In genomic region chr2:143024226-143024625, GRCm38 (mm10) we compare ENCODE assay signal across 25 mouse cellular contexts. TPM values are rescaled to one million over a fixed set of nuclear protein-coding genes. Genes with fewer than 3 reads are reported as not detected.
"Had no signal": no experiment of that assay in that cellular context is flagged by ENCODE, and none has a peak within 500 bp of the region (broad histone marks: within the 10 kb centered on the region; RNA-seq: fewer than 3 reads in every experiment).

No protein-coding gene starts in this region.

- ATAC-seq: liver, postnatal 0 days; lung, postnatal 0 days; midbrain, embryonic 16.5 days had no signal

- H3K4me1 ChIP-seq: lung, embryonic 15.5 days; midbrain, embryonic 10.5 days; midbrain, embryonic 12.5 days had no signal

- H3K9ac ChIP-seq: liver, postnatal 0 days; lung, embryonic 15.5 days; midbrain, embryonic 12.5 days; neural tube, embryonic 13.5 days; neural tube, embryonic 15.5 days had no signal

- H3K27me3 ChIP-seq: lung, embryonic 15.5 days; midbrain, embryonic 12.5 days; neural tube, embryonic 13.5 days; neural tube, embryonic 15.5 days had no signal

- H3K9me3 ChIP-seq: lung, embryonic 15.5 days; midbrain, embryonic 10.5 days; midbrain, embryonic 12.5 days; neural tube, embryonic 13.5 days; neural tube, embryonic 15.5 days had no signal

- H3K27ac ChIP-seq: lung, embryonic 15.5 days; macrophage; midbrain, embryonic 10.5 days; midbrain, embryonic 12.5 days; neural tube, embryonic 13.5 days; neural tube, embryonic 15.5 days had no signal

- H3K4me2 ChIP-seq: lung, embryonic 15.5 days; midbrain, embryonic 12.5 days; neural tube, embryonic 13.5 days; neural tube, embryonic 15.5 days had no signal

- H3K4me3 ChIP-seq: lung, embryonic 15.5 days; midbrain, embryonic 10.5 days; midbrain, embryonic 12.5 days; myocyte; neural tube, embryonic 13.5 days; neural tube, embryonic 15.5 days had no signal

- DNase-seq: liver, postnatal 0 days; lung, adult 2 months; lung, postnatal 14 days; lung, postnatal 36 days; midbrain, embryonic 14.5 days; retina, postnatal 1 day; right cerebral cortex, adult 18-20 months; right cerebral cortex, postnatal 25 days; right cerebral cortex, postnatal 4 days; spleen, adult 18-20 months; thymus, adult 18-20 months; thymus, postnatal 14 days; thymus, postnatal 36 days had no signal

- H3K36me3 ChIP-seq: lung, embryonic 15.5 days; midbrain, embryonic 10.5 days; midbrain, embryonic 12.5 days; neural tube, embryonic 13.5 days; neural tube, embryonic 15.5 days had no signal

RNA-seq across cellular contexts. Expression of gene Otor, which starts 54.0 kb away (rescaled TPM):
- total RNA-seq: megakaryocyte, adult 5-6 weeks; megakaryocyte-erythroid progenitor cell, adult 5-6 weeks had no signal
- polyA plus RNA-seq: liver, postnatal 0 days; lung, adult 2 months; lung, postnatal 0 days; macrophage; myocyte; small intestine, adult 2 months had no signal
